Mouse (Mus musculus) MEL (cell line): ENCODE data around the gene C1galt1c1. TPM values are rescaled to one million over a fixed set of nuclear protein-coding genes. Genes with fewer than 3 reads are reported as not detected.

ENCODE experiments used
- DNase-seq: peaks from one replicate; pipeline ENCODE4 v3.0.0; 2011; ENCODE audit warnings: low read depth, low spot score
- H3K27ac ChIP-seq: 2 replicates; pipeline ENCODE4 v1.5.1; 2012; ENCODE audit warnings: low read depth, mild to moderate bottlenecking, control low read depth, low read length, moderate library complexity; ENCODE audit not compliant: control insufficient read depth
- H3K27me3 ChIP-seq, 2 experiments: fragments of 150-350 bp in 1 of 2; sonication (generic) in 1 of 2; 2 replicates each; pipeline ENCODE4 v1.6.1; 2012; ENCODE audit warnings: low read length in 2 of 2, mild to moderate bottlenecking in 2 of 2, improper control_type of control experiment in 1 of 2, moderate library complexity in 1 of 2; ENCODE audit not compliant: insufficient read depth in 2 of 2, control insufficient read depth in 1 of 2
- H3K36me3 ChIP-seq, 2 experiments: 2 replicates each; pipeline ENCODE4 v1.6.1; 2012 to 2014; ENCODE audit warnings: low read length in 2 of 2, improper control_type of control experiment in 1 of 2, inconsistent platforms in 1 of 2, mild to moderate bottlenecking in 1 of 2; ENCODE audit not compliant: insufficient read depth in 2 of 2, control insufficient read depth in 1 of 2
- H3K4me1 ChIP-seq, 2 experiments: fragments of 150-350 bp in 1 of 2; sonication (generic) in 1 of 2; 2 replicates each; pipeline ENCODE4 v1.6.1; 2012; ENCODE audit warnings: low read length in 2 of 2, improper control_type of control experiment in 1 of 2, mild to moderate bottlenecking in 1 of 2; ENCODE audit not compliant: insufficient read depth in 2 of 2, control insufficient read depth in 1 of 2
- H3K4me3 ChIP-seq, 2 experiments: fragments of 150-350 bp in 1 of 2; sonication (generic) in 1 of 2; 2 replicates each; pipeline ENCODE4 v1.5.1; 2012; ENCODE audit warnings: low read depth in 2 of 2, low read length in 2 of 2, mild to moderate bottlenecking in 2 of 2, moderate library complexity in 2 of 2, control low read depth in 1 of 2, improper control_type of control experiment in 1 of 2; ENCODE audit not compliant: control insufficient read depth in 1 of 2, insufficient read depth in 1 of 2
- H3K79me2 ChIP-seq: 2 replicates; pipeline ENCODE4 v1.6.1; 2012; ENCODE audit warnings: mild to moderate bottlenecking, low read length, moderate library complexity; ENCODE audit not compliant: control insufficient read depth, poor library complexity, insufficient read depth
- H3K9ac ChIP-seq: 2 replicates; pipeline ENCODE4 v1.6.1; 2012; ENCODE audit warnings: low read depth, mild to moderate bottlenecking, control low read depth, low read length, moderate library complexity; ENCODE audit not compliant: control insufficient read depth, poor library complexity, severe bottlenecking
- H3K9me3 ChIP-seq: fragments of 150-350 bp; sonication (generic); replicated peaks from 2 replicates; pipeline ENCODE4 v1.6.1; 2012; ENCODE audit warnings: mild to moderate bottlenecking, low read length, improper control_type of control experiment, moderate library complexity; ENCODE audit not compliant: insufficient read depth
- BHLHE40 ChIP-seq: IDR thresholded peaks from 2 replicates; pipeline ENCODE4 v1.6.1; 2012; ENCODE audit warnings: low read depth, mild to moderate bottlenecking, inconsistent platforms, low read length, improper control_type of control experiment, borderline replicate concordance
- ELF1 ChIP-seq: IDR thresholded peaks from 2 replicates; pipeline ENCODE4 v1.6.1; 2014; ENCODE audit warnings: low read depth, mild to moderate bottlenecking, inconsistent platforms, low read length, improper control_type of control experiment, moderate library complexity
- ETS1 ChIP-seq: IDR thresholded peaks from 2 replicates; pipeline ENCODE4 v1.6.1; 2012; ENCODE audit warnings: low read depth, mild to moderate bottlenecking, inconsistent platforms, low read length, improper control_type of control experiment, moderate library complexity
- MYB ChIP-seq: IDR thresholded peaks from 2 replicates; pipeline ENCODE4 v1.6.1; 2011; ENCODE audit warnings: mild to moderate bottlenecking, low read depth, low read length, improper control_type of control experiment
- MYC ChIP-seq: IDR thresholded peaks from 2 replicates; pipeline ENCODE4 v1.6.1; 2011; ENCODE audit warnings: low read depth, mild to moderate bottlenecking, low read length, improper control_type of control experiment, moderate library complexity
- NRF1 ChIP-seq: IDR thresholded peaks from 2 replicates; pipeline ENCODE4 v1.6.1; 2014; ENCODE audit warnings: low read depth, mild to moderate bottlenecking, inconsistent platforms, low read length, improper control_type of control experiment, moderate library complexity; ENCODE audit not compliant: poor library complexity, insufficient read depth, severe bottlenecking
- POLR2AphosphoS5 ChIP-seq: IDR thresholded peaks from 2 replicates; pipeline ENCODE4 v1.6.1; 2012; ENCODE audit warnings: low read depth, borderline replicate concordance, mild to moderate bottlenecking, inconsistent platforms, low read length, moderate library complexity, mixed read lengths
- RAD21 ChIP-seq: IDR thresholded peaks from 2 replicates; pipeline ENCODE4 v1.6.1; 2011; ENCODE audit warnings: mild to moderate bottlenecking, low read depth, low read length, improper control_type of control experiment
- SIN3A ChIP-seq: IDR thresholded peaks from 2 replicates; pipeline ENCODE4 v1.6.1; 2012; ENCODE audit warnings: low read length, improper control_type of control experiment, inconsistent platforms
- USF2 ChIP-seq, 2 experiments: IDR thresholded peaks; 2 replicates each; pipeline ENCODE4 v1.6.1; 2011 to 2012; ENCODE audit warnings: improper control_type of control experiment in 2 of 2, low read length in 2 of 2, borderline replicate concordance in 1 of 2, inconsistent platforms in 1 of 2, low read depth in 1 of 2, mild to moderate bottlenecking in 1 of 2; ENCODE audit not compliant: insufficient read depth in 1 of 2
- ZKSCAN1 ChIP-seq: IDR thresholded peaks from 2 replicates; pipeline ENCODE4 v1.6.1; 2012; ENCODE audit warnings: low read depth, mild to moderate bottlenecking, inconsistent platforms, low read length, improper control_type of control experiment, moderate library complexity
- ZNF384 ChIP-seq: IDR thresholded peaks from 2 replicates; pipeline ENCODE4 v1.6.1; 2012; ENCODE audit warnings: low read depth, mild to moderate bottlenecking, inconsistent platforms, low read length, improper control_type of control experiment
- polyA plus RNA-seq, 2 experiments: library from polyadenylated mRNA; stranded (reverse) in 1 of 2; unstranded in 1 of 2; fragments of >175 nt in 1 of 2; fragments of >200 nt in 1 of 2; gene quantifications; 2 replicates each; pipeline versions ENCODE4 v1.2.1 to v1.2.4; 2012; ENCODE audit warnings: low replicate concordance in 2 of 2, low read depth in 1 of 2; ENCODE audit not compliant: insufficient read length in 2 of 2, insufficient read depth in 1 of 2, missing spikeins in 1 of 2
- total RNA-seq: library from RNA; depleted of rRNA; stranded (reverse); fragments of 300-350 nt; gene quantifications from 2 replicates; pipeline ENCODE4 v1.2.3, GENCODE M21; 2012

C1galt1c1 gene
- total and polyA plus RNA-seq, 3 experiments, result 8.0 to 11.0 TPM; not detected in 1

- Histone ChIP-seq H3K9me3 (no peaks in the 10 kb centered on the region), H3K4me1 (peaks cover 2 to 10% of the 10 kb centered on the region in 2 experiments; a peak in 3 of 4 replicates), H3K27ac (no peak overlapping the region), H3K27me3 (no peaks in the 10 kb centered on the region), H3K79me2 (no peaks in the 10 kb centered on the region), H3K9ac (no peak overlapping the region), H3K4me3 (no peak overlapping the region), H3K36me3 (peaks cover 0 to 3% of the 10 kb centered on the region in 2 experiments; a peak in 2 of 4 replicates)
- DNase-seq, result no peak
- TF ChIP-seq POLR2AphosphoS5 (no peak), MYB (no peak), USF2 (IDR thresholded peaks at IDR 0.05; ENCODE audit: borderline replicate concordance in 1 of 2, insufficient read depth in 1 of 2, low read depth in 1 of 2, low read length in 2 of 2) (no peak), MYC (no peak), NRF1 (no peak), RAD21 (no peak), ELF1 (no peak), ZNF384 (no peak)
Measured at GRCm38 (mm10) chrX:38642183-38642582, 7.3 kb upstream of the C1galt1c1 start.

GRCm38 (mm10) chrX:38641435-38641834 lies 6.5 kb upstream of the C1galt1c1 start:
- Histone ChIP-seq H3K4me1 (peaks cover 2 to 10% of the 10 kb centered on the region in 2 experiments; a peak in 3 of 4 replicates), H3K9me3 (no peaks in the 10 kb centered on the region), H3K27me3 (no peaks in the 10 kb centered on the region), H3K4me3 (no peak overlapping the region), H3K79me2 (no peaks in the 10 kb centered on the region), H3K9ac (no peak overlapping the region), H3K36me3 (peaks cover 0 to 3% of the 10 kb centered on the region in 2 experiments; a peak in 2 of 4 replicates), H3K27ac (no peak overlapping the region)
- TF ChIP-seq ZKSCAN1, result no peak
- 0 out of 2 replicates have a peak, but pooled peaks have one; percentile 19 for TF ChIP-seq ETS1
- DNase-seq, result peak; percentile 12

- Histone ChIP-seq H3K27me3 (no peaks in the 10 kb centered on the region), H3K79me2 (peaks cover 9% of the 10 kb centered on the region), H3K27ac (no peak overlapping the region; the same call in 1 of the 2 replicates), H3K4me3 (peak overlapping the region; percentile 80 to 89), H3K4me1 (no peaks in the 10 kb centered on the region; a peak in 1 of 4 replicates), H3K9ac (peak overlapping the region; percentile 74), H3K36me3 (peaks cover 0 to 6% of the 10 kb centered on the region in 2 experiments; a peak in 2 of 4 replicates), H3K9me3 (no peaks in the 10 kb centered on the region)
- no peak for DNase-seq
- TF ChIP-seq BHLHE40 (no peak), SIN3A (0 out of 2 replicates have a peak, but pooled peaks have one; percentile 11)
Measured at GRCm38 (mm10) chrX:38635638-38635931, 698 bp upstream of the C1galt1c1 start.
